In genomic region chr9:25173171-25173570, GRCm38 (mm10) we compare ENCODE assay signal across 8 mouse cellular contexts. TPM values are rescaled to one million over a fixed set of nuclear protein-coding genes. Genes with fewer than 3 reads are reported as not detected.
DNase-seq lines count a peak whose midpoint lies in the region; ATAC-seq and TF ChIP-seq lines count a peak whose summit lies in the region.

No protein-coding gene starts in this region.

- TF ChIP-seq CTCF in small intestine, adult 2 months (IDR thresholded peaks at IDR 0.05; ENCODE audit: extremely low read depth, insufficient read length, insufficient replicate concordance, low read depth, low read length): no peak

- H3K4me3 ChIP-seq in midbrain, embryonic 11.5 days (ENCODE audit: low read depth, low read length): no peak overlapping the region
- H3K4me3 ChIP-seq in midbrain, embryonic 16.5 days (ENCODE audit: low read depth, low read length): no peak overlapping the region
- no peak overlapping the region for H3K4me3 ChIP-seq in liver, embryonic 11.5 days (ENCODE audit: low read depth, low read length)
- no peak overlapping the region for H3K4me3 ChIP-seq in small intestine, adult 2 months (ENCODE audit: low read depth, low read length)
- H3K4me3 ChIP-seq in forebrain, embryonic 14.5 days (ENCODE audit: low read depth, low read length): no peak overlapping the region
- no peak overlapping the region for H3K4me3 ChIP-seq in forebrain, embryonic 16.5 days (replicated peaks; ENCODE audit: low read length)

- H3K4me2 ChIP-seq in midbrain, embryonic 11.5 days: no peak overlapping the region
- H3K4me2 ChIP-seq in midbrain, embryonic 16.5 days (ENCODE audit: low read length): no peak overlapping the region
- peak overlapping the region; percentile 36 for H3K4me2 ChIP-seq in liver, embryonic 11.5 days
- H3K4me2 ChIP-seq in forebrain, embryonic 14.5 days (ENCODE audit: low read length): no peak overlapping the region
- H3K4me2 ChIP-seq in forebrain, embryonic 16.5 days (ENCODE audit: low read length): no peak overlapping the region

- 77% methylated on average over 4 of the region's 4 CpGs for WGBS in midbrain, embryonic 11.5 days
- WGBS in midbrain, embryonic 16.5 days: 76% methylated on average over 4 of the region's 4 CpGs
- 8% methylated on average over 4 of the region's 4 CpGs for WGBS in liver, embryonic 11.5 days
- 17% methylated on average over 4 of the region's 4 CpGs for WGBS in small intestine, adult 2 months
- 83% methylated on average over 4 of the region's 4 CpGs for WGBS in forebrain, embryonic 14.5 days
- WGBS in forebrain, embryonic 16.5 days: 72% methylated on average over 4 of the region's 4 CpGs

- H3K4me1 ChIP-seq in midbrain, embryonic 11.5 days (ENCODE audit: control insufficient read depth, insufficient read depth, low read length): no peaks in the 10 kb centered on the region
- no peaks in the 10 kb centered on the region for H3K4me1 ChIP-seq in midbrain, embryonic 16.5 days (ENCODE audit: control insufficient read depth, insufficient read depth, low read length)
- H3K4me1 ChIP-seq in liver, embryonic 11.5 days (replicated peaks; ENCODE audit: control insufficient read depth, insufficient read depth, low read length): peaks cover 12% of the 10 kb centered on the region
- H3K4me1 ChIP-seq in small intestine, adult 2 months (ENCODE audit: control insufficient read depth, insufficient read depth, insufficient read length, low read length): peaks cover 4% of the 10 kb centered on the region; the same call in 1 of the 2 replicates
- peaks cover 4% of the 10 kb centered on the region; the same call in 1 of the 2 replicates for H3K4me1 ChIP-seq in forebrain, embryonic 14.5 days (ENCODE audit: control insufficient read depth, insufficient read depth, low read length)
- H3K4me1 ChIP-seq in forebrain, embryonic 16.5 days (replicated peaks; ENCODE audit: control insufficient read depth, insufficient read depth, low read length): peaks cover 6% of the 10 kb centered on the region

- H3K36me3 ChIP-seq in midbrain, embryonic 11.5 days (ENCODE audit: control insufficient read depth, insufficient read depth, low read length): no peaks in the 10 kb centered on the region
- no peaks in the 10 kb centered on the region for H3K36me3 ChIP-seq in midbrain, embryonic 16.5 days (ENCODE audit: control insufficient read depth, insufficient read depth, low read length)
- no peaks in the 10 kb centered on the region for H3K36me3 ChIP-seq in liver, embryonic 11.5 days (ENCODE audit: control insufficient read depth, insufficient read depth, low read length)
- no peaks in the 10 kb centered on the region for H3K36me3 ChIP-seq in small intestine, adult 2 months (ENCODE audit: control insufficient read depth, insufficient read depth, low read length)
- H3K36me3 ChIP-seq in forebrain, embryonic 14.5 days (ENCODE audit: control insufficient read depth, insufficient read depth, low read length): no peaks in the 10 kb centered on the region
- H3K36me3 ChIP-seq in forebrain, embryonic 16.5 days (ENCODE audit: control insufficient read depth, insufficient read depth): no peaks in the 10 kb centered on the region

- no peak overlapping the region for H3K27ac ChIP-seq in midbrain, embryonic 11.5 days (ENCODE audit: low read depth, low read length)
- H3K27ac ChIP-seq in midbrain, embryonic 16.5 days (ENCODE audit: low read length): no peak overlapping the region
- H3K27ac ChIP-seq in liver, embryonic 11.5 days (ENCODE audit: low read depth, low read length): peak overlapping the region; percentile 43; the same call in 1 of the 2 replicates
- H3K27ac ChIP-seq in small intestine, adult 2 months (ENCODE audit: insufficient read depth, low read depth, low read length): peak overlapping the region; percentile 30
- no peak overlapping the region for H3K27ac ChIP-seq in forebrain, embryonic 14.5 days (ENCODE audit: low read depth, low read length)
- H3K27ac ChIP-seq in forebrain, embryonic 16.5 days (ENCODE audit: low read length): no peak overlapping the region

- H3K9ac ChIP-seq in midbrain, embryonic 11.5 days (ENCODE audit: low read length): no peak overlapping the region
- H3K9ac ChIP-seq in midbrain, embryonic 16.5 days (ENCODE audit: low read depth, low read length): no peak overlapping the region
- H3K9ac ChIP-seq in liver, embryonic 11.5 days (ENCODE audit: low read depth, low read length): no peak overlapping the region
- no peak overlapping the region for H3K9ac ChIP-seq in forebrain, embryonic 14.5 days (ENCODE audit: low read length)
- no peak overlapping the region for H3K9ac ChIP-seq in forebrain, embryonic 16.5 days (replicated peaks; ENCODE audit: low read depth, low read length)

- no peak for ATAC-seq in midbrain, embryonic 11.5 days (ENCODE audit: low FRiP score)
- ATAC-seq in midbrain, embryonic 16.5 days: no peak
- ATAC-seq in liver, embryonic 11.5 days (replicated peaks; ENCODE audit: low FRiP score): peak; percentile 93
- no peak for ATAC-seq in forebrain, embryonic 14.5 days
- no peak for ATAC-seq in forebrain, embryonic 16.5 days

- no peaks in the 10 kb centered on the region for H3K27me3 ChIP-seq in midbrain, embryonic 11.5 days (ENCODE audit: control insufficient read depth, insufficient read depth, low read length)
- H3K27me3 ChIP-seq in midbrain, embryonic 16.5 days (ENCODE audit: control insufficient read depth, insufficient read depth, low read depth, low read length): no peaks in the 10 kb centered on the region
- H3K27me3 ChIP-seq in liver, embryonic 11.5 days (replicated peaks; ENCODE audit: control insufficient read depth, insufficient read depth, low read length): no peaks in the 10 kb centered on the region
- no peaks in the 10 kb centered on the region for H3K27me3 ChIP-seq in small intestine, adult 2 months (ENCODE audit: control insufficient read depth, insufficient read depth, low read length)
- H3K27me3 ChIP-seq in forebrain, embryonic 14.5 days (replicated peaks; ENCODE audit: control insufficient read depth, insufficient read depth, low read length): no peaks in the 10 kb centered on the region
- no peaks in the 10 kb centered on the region for H3K27me3 ChIP-seq in forebrain, embryonic 16.5 days (replicated peaks; ENCODE audit: control insufficient read depth, insufficient read depth, low read length)

- no peaks in the 10 kb centered on the region for H3K9me3 ChIP-seq in midbrain, embryonic 11.5 days (ENCODE audit: control insufficient read depth, low read length)
- H3K9me3 ChIP-seq in midbrain, embryonic 16.5 days (replicated peaks; ENCODE audit: control insufficient read depth, low read length, poor library complexity, severe bottlenecking): no peaks in the 10 kb centered on the region
- H3K9me3 ChIP-seq in liver, embryonic 11.5 days (ENCODE audit: control insufficient read depth, low read length): no peaks in the 10 kb centered on the region
- no peaks in the 10 kb centered on the region for H3K9me3 ChIP-seq in forebrain, embryonic 14.5 days (replicated peaks; ENCODE audit: control insufficient read depth, low read length)
- H3K9me3 ChIP-seq in forebrain, embryonic 16.5 days (ENCODE audit: control insufficient read depth, low read length): no peaks in the 10 kb centered on the region

- DNase-seq in midbrain, embryonic 11.5 days (ENCODE audit: low spot score, missing footprints): peak; percentile 51
- peak; percentile 79 to 87 for DNase-seq in heart, adult 18-20 months
- DNase-seq in liver, embryonic 11.5 days (ENCODE audit: low spot score): peak; percentile 51
- no peak for DNase-seq in retina, postnatal 1 day
- DNase-seq in forebrain, embryonic 14.5 days (ENCODE audit: low spot score): no peak

- TF ChIP-seq POLR2A in small intestine, adult 2 months (IDR thresholded peaks at IDR 0.05; ENCODE audit: low read depth, low read length): no peak

RNA-seq across cellular contexts. Expression of gene Herpud2, which starts 21.6 kb away (rescaled TPM):
- polyA plus RNA-seq in midbrain, embryonic 11.5 days (2014; fragmentation: Nextera tagmentation; extraction: Ambion mirVana): 31.8 and 33.9 TPM in 2 replicates
- 29.6 and 30.9 TPM in 2 replicates for polyA plus RNA-seq in midbrain, embryonic 16.5 days (2015; fragmentation: Nextera tagmentation; extraction: Ambion mirVana)
- total RNA-seq in heart, adult 18-20 months (2021): 10 to 100 TPM; 33.0 to 34.9 TPM
- 23.2 and 27.0 TPM in 2 replicates for polyA plus RNA-seq in liver, embryonic 11.5 days (2014; fragmentation: Nextera tagmentation; extraction: Ambion mirVana)
- polyA plus RNA-seq in small intestine, adult 2 months (2012; rRNA removed): 28.8 and 50.4 TPM in 2 replicates
- 25.3 and 31.6 TPM in 2 replicates for polyA plus RNA-seq in forebrain, embryonic 14.5 days (2014; fragmentation: Nextera tagmentation; extraction: Ambion mirVana)
- 35.7 and 41.8 TPM in 2 replicates for polyA plus RNA-seq in forebrain, embryonic 16.5 days (2015; fragmentation: Nextera tagmentation; extraction: Ambion mirVana)

Comparison
In these comparisons a context has a peak if more than half of its experiments do, and no peak if none do; other contexts are left out.
1. DNase-seq: peak in midbrain, embryonic 11.5 days (single experiment), heart, adult 18-20 months (2 of 2) and liver, embryonic 11.5 days (single experiment); none in retina, postnatal 1 day (single experiment) and forebrain, embryonic 14.5 days (single experiment).
2. H3K27ac ChIP-seq: peak in liver, embryonic 11.5 days (single experiment) and small intestine, adult 2 months (single experiment); none in midbrain, embryonic 11.5 days (single experiment), midbrain, embryonic 16.5 days (single experiment), forebrain, embryonic 14.5 days (single experiment) and forebrain, embryonic 16.5 days (single experiment).